Mouse (Mus musculus): ENCODE results near the gene Bcl2. TPM values are rescaled to one million over a fixed set of nuclear protein-coding genes. Genes with fewer than 3 reads are reported as not detected.
"Not testable (repeated sequence)": the region's sequence is repeated elsewhere in the genome, so short reads cannot be mapped to it uniquely, and the experiment has no call there.

Bcl2 gene
- total and polyA plus RNA-seq, 3 experiments: 4.5 to 13.6 (median 8.7) TPM

DNA sequence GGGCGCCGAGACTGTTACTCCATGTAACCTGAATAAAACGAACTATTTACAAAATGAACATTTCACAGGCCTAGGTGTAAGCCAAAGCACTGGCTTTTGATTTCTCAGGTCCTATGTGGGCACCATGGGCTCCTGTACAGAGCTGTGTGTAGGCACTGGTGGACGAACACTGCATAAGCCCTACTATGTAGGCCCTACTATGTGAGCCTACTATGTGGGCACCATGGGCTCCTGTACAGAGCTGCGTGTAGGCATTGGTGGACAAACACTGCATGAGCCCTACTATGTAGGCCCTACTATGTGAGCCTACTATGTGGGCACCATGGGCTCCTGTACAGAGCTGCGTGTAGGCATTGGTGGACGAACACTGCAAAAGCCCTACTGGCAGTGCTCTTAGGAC, 3.7 kb upstream of the Bcl2 start:
- dilution Hi-C loops (cut with MboI; ENCODE audit: extremely low pct_ligation_motif_present, extremely low pct_unique_long_range_greater_than_20kb, low sequenced_read_pairs): loop anchor here (25.0 kb wide), 1 partner anchor 180 kb away; no protein-coding TSS in a partner anchor
- not testable (repeated sequence) for H3K4me3 ChIP-seq (replicated peaks in 1 of 3; ENCODE audit: low read depth in 2 of 3, low read length in 2 of 3, poor library complexity in 1 of 3)
- in situ Hi-C loops (cut with MboI; ENCODE audit: low pct_ligation_motif_present, low pct_unique_long_range_greater_than_20kb, low sequenced_read_pairs): loop anchor here (25.0 kb wide), 1 partner anchor 655 kb away; no protein-coding TSS in a partner anchor

DNA sequence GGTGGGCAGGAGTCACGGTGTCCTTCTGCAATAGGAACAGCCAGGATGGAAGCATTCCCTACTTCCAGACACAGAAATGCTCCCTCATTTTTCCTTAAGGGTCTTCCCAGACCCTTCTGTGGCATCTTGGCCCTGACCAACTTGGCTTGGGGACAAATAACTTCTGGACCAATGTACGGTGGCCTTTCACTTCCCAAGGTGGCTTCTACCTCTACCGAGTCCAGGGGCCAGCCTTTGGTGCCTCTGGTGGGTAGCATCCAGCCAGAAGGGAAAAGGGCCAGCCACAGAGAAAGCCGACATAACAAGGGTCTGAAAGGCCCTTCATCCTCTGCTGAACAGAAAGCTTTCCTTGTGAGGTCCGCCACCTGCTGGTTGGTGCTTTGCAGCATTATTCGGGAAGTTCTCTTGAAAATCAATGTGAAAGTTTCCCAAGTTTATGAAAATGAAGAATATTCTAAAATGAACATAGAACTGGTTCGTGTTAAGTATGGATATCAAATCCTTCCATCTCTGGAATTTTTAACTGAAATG, 3.1 kb upstream of the Bcl2 start:
- in situ Hi-C loops (cut with MboI; ENCODE audit: low pct_ligation_motif_present, low pct_unique_long_range_greater_than_20kb, low sequenced_read_pairs): loop anchor here (25.0 kb wide), 1 partner anchor 655 kb away; no protein-coding TSS in a partner anchor

More for the DNA sequence above, 3.7 kb upstream of the Bcl2 start:
- H3K36me3 ChIP-seq (replicated peaks in 1 of 2; ENCODE audit: control insufficient read depth in 1 of 2, insufficient read depth in 1 of 2, low read length in 1 of 2); H3K9me3 ChIP-seq (replicated peaks; ENCODE audit: low read length); H3K9ac ChIP-seq (ENCODE audit: insufficient read depth, low read depth); H3K27me3 ChIP-seq (replicated peaks); H3K4me2 ChIP-seq (ENCODE audit: insufficient read depth, low read depth, poor library complexity, severe bottlenecking); H3K27ac ChIP-seq (ENCODE audit: insufficient read depth, low read depth); DNase-seq (ENCODE audit: extremely low read depth): not testable (repeated sequence)
- Histone ChIP-seq H3K79me2 (replicated peaks; ENCODE audit: control insufficient read depth, extremely low read depth, insufficient read depth, poor library complexity, severe bottlenecking) (peaks cover 11% of the 10 kb centered on the region), H3K4me1 (ENCODE audit: control insufficient read depth in 1 of 2, insufficient read depth in 2 of 2) (peaks cover 4 to 15% of the 10 kb centered on the region in 2 experiments)
- peak; percentile 70 for TF ChIP-seq ZKSCAN1 (IDR thresholded peaks at IDR 0.05; ENCODE audit: borderline replicate concordance, low read depth, low read length)

DNA sequence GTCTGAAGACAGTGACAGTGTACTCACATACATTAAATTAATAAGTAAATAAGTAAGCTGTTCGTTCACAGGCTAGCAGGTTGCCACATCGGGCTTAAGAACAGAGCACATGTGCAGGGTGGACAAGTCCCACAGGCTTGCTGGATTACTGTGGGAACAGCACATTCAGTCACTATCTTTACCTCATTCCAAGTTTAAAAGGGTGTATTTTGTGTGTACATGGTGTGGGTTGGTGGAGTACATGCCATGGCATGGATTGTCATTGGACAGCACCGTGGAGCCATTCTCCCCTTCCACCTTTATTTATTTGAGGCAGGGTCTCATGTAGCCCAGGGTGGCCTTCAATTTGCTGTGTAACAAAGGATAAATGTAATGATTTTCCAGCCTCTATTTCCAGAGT, 2.1 kb upstream of the Bcl2 start:
- in situ Hi-C loops (cut with MboI; ENCODE audit: low pct_ligation_motif_present, low pct_unique_long_range_greater_than_20kb, low sequenced_read_pairs) (loop anchor here (25.0 kb wide), 1 partner anchor 654 kb away; no protein-coding TSS in a partner anchor), dilution Hi-C loops (cut with MboI; ENCODE audit: extremely low pct_ligation_motif_present, extremely low pct_unique_long_range_greater_than_20kb, low sequenced_read_pairs) (loop anchor here (25.0 kb wide), 1 partner anchor 179 kb away; no protein-coding TSS in a partner anchor)

More for the DNA sequence above, 3.1 kb upstream of the Bcl2 start:
- peak; percentile 64 for DNase-seq (ENCODE audit: extremely low read depth)
- Histone ChIP-seq H3K27me3 (replicated peaks) (no peaks in the 10 kb centered on the region), H3K4me1 (ENCODE audit: control insufficient read depth in 1 of 2, insufficient read depth in 2 of 2) (peaks cover 4 to 16% of the 10 kb centered on the region in 2 experiments), H3K4me3 (replicated peaks in 1 of 3; ENCODE audit: low read depth in 2 of 3, low read length in 2 of 3, poor library complexity in 1 of 3) (no peak overlapping the region), H3K9ac (ENCODE audit: insufficient read depth, low read depth) (no peak overlapping the region), H3K9me3 (replicated peaks; ENCODE audit: low read length) (no peaks in the 10 kb centered on the region), H3K27ac (ENCODE audit: insufficient read depth, low read depth) (no peak overlapping the region), H3K36me3 (replicated peaks in 1 of 2; ENCODE audit: control insufficient read depth in 1 of 2, insufficient read depth in 1 of 2, low read length in 1 of 2) (peaks cover 0 to 2% of the 10 kb centered on the region in 2 experiments), H3K4me2 (ENCODE audit: insufficient read depth, low read depth, poor library complexity, severe bottlenecking) (no peak overlapping the region), H3K79me2 (replicated peaks; ENCODE audit: control insufficient read depth, extremely low read depth, insufficient read depth, poor library complexity, severe bottlenecking) (peaks cover 11% of the 10 kb centered on the region)
- dilution Hi-C loops (cut with MboI; ENCODE audit: extremely low pct_ligation_motif_present, extremely low pct_unique_long_range_greater_than_20kb, low sequenced_read_pairs): loop anchor here (25.0 kb wide), 1 partner anchor 180 kb away; no protein-coding TSS in a partner anchor
- no peak for TF ChIP-seq POLR2AphosphoS2 (IDR thresholded peaks at IDR 0.05; ENCODE audit: low read depth, low read length)
- peak; percentile 35 to 97 for TF ChIP-seq CTCF (conservative IDR thresholded peaks at IDR 0.05 in 1 of 2, IDR thresholded peaks at IDR 0.05 in 1 of 2; ENCODE audit: low read depth in 2 of 2, low read length in 2 of 2)
- TF ChIP-seq RAD21 (IDR thresholded peaks at IDR 0.05; ENCODE audit: low read depth, low read length): peak; percentile 98
- TF ChIP-seq IRF4 (IDR thresholded peaks at IDR 0.05; ENCODE audit: low read depth, low read length): 0 out of 2 replicates have a peak, but pooled peaks have one; percentile 7
- 0 out of 2 replicates have a peak, but pooled peaks have one; percentile 25 for TF ChIP-seq JUND (conservative IDR thresholded peaks at IDR 0.05; ENCODE audit: low read depth, low read length)
- peak; percentile 99 for TF ChIP-seq SMC3 (IDR thresholded peaks at IDR 0.05; ENCODE audit: low read depth, low read length)
- peak; percentile 98 for TF ChIP-seq ZC3H11A (IDR thresholded peaks at IDR 0.05; ENCODE audit: low read depth, low read length)
- TF ChIP-seq MAZ (IDR thresholded peaks at IDR 0.05; ENCODE audit: low read depth, low read length): no peak
- no peak for TF ChIP-seq USF1 (IDR thresholded peaks at IDR 0.05; ENCODE audit: low read depth, low read length)

More for the DNA sequence above, 2.1 kb upstream of the Bcl2 start:
- TF ChIP-seq NELFE (IDR thresholded peaks at IDR 0.05; ENCODE audit: low read depth, low read length) (no peak), JUN (IDR thresholded peaks at IDR 0.05; ENCODE audit: insufficient read depth, low read depth, low read length) (no peak), ZC3H11A (IDR thresholded peaks at IDR 0.05; ENCODE audit: low read depth, low read length) (no peak), BHLHE40 (IDR thresholded peaks at IDR 0.05; ENCODE audit: low read depth, low read length) (no peak), ZMIZ1 (IDR thresholded peaks at IDR 0.05; ENCODE audit: low read depth, low read length) (no peak), POLR2A (IDR thresholded peaks at IDR 0.05; ENCODE audit: low read depth, low read length) (no peak)
- H3K4me2 ChIP-seq (ENCODE audit: insufficient read depth, low read depth, poor library complexity, severe bottlenecking): no peak overlapping the region
- no peak overlapping the region for H3K9ac ChIP-seq (ENCODE audit: insufficient read depth, low read depth)
- H3K27ac ChIP-seq (ENCODE audit: insufficient read depth, low read depth): no peak overlapping the region
- peaks cover 19% of the 10 kb centered on the region for H3K79me2 ChIP-seq (replicated peaks; ENCODE audit: control insufficient read depth, extremely low read depth, insufficient read depth, poor library complexity, severe bottlenecking)
- H3K9me3 ChIP-seq (replicated peaks; ENCODE audit: low read length): no peaks in the 10 kb centered on the region
- no peak for DNase-seq (ENCODE audit: extremely low read depth)
- no peak overlapping the region for H3K4me3 ChIP-seq (replicated peaks in 1 of 3; ENCODE audit: low read depth in 2 of 3, low read length in 2 of 3, poor library complexity in 1 of 3)
- peaks cover 4 to 23% of the 10 kb centered on the region in 2 experiments for H3K4me1 ChIP-seq (ENCODE audit: control insufficient read depth in 1 of 2, insufficient read depth in 2 of 2)
- no peaks in the 10 kb centered on the region for H3K36me3 ChIP-seq (replicated peaks in 1 of 2; ENCODE audit: control insufficient read depth in 1 of 2, insufficient read depth in 1 of 2, low read length in 1 of 2)
- no peaks in the 10 kb centered on the region for H3K27me3 ChIP-seq (replicated peaks)
